Mouse (Mus musculus): ENCODE measurements around the gene Cd40. TPM values are rescaled to one million over a fixed set of nuclear protein-coding genes. Genes with fewer than 3 reads are reported as not detected.

The Cd40 gene
- polyA plus RNA-seq, 2 experiments: 7.4 to 9.7 TPM

- H3K4me3 ChIP-seq (replicated peaks; ENCODE audit: low read length): no peak within 1 kb of the TSS
- DNase-seq (ENCODE audit: low spot score): no peak
- 78% methylated on average over 2 of the region's 2 CpGs for WGBS
- no peaks in the 10 kb centered on the region for H3K9me3 ChIP-seq (ENCODE audit: control insufficient read depth, low read length)
- H3K9ac ChIP-seq (ENCODE audit: low read depth, low read length, severe bottlenecking): no peak within 1 kb of the TSS
- no peak within 1 kb of the TSS for H3K27ac ChIP-seq (replicated peaks; ENCODE audit: low read depth, low read length)
- no peak for TF ChIP-seq POLR2A (IDR thresholded peaks at IDR 0.05; ENCODE audit: borderline replicate concordance, extremely low read depth, insufficient read depth, insufficient read length)
- H3K36me3 ChIP-seq (ENCODE audit: control insufficient read depth, insufficient read depth, low read length): no peaks in the 10 kb centered on the region
- H3K4me1 ChIP-seq (ENCODE audit: control insufficient read depth, insufficient read depth, low read length): no peaks in the 10 kb centered on the region
- H3K4me2 ChIP-seq (replicated peaks; ENCODE audit: low read depth, low read length, severe bottlenecking): no peak within 1 kb of the TSS
- H3K27me3 ChIP-seq (ENCODE audit: control insufficient read depth, insufficient read depth, low read length): no peaks in the 10 kb centered on the region
- no peak for ATAC-seq (ENCODE audit: low FRiP score, low read depth)
Measured at GRCm38 (mm10) chr2:165090650-165091049, 35.2 kb downstream of the Cd40 start, which contains the start of gene 1700025C18Rik. 1700025C18Rik (minus strand) TSS chr2:165090750.

- no peak for TF ChIP-seq POLR2A (IDR thresholded peaks at IDR 0.05; ENCODE audit: borderline replicate concordance, extremely low read depth, insufficient read depth, insufficient read length)
Measured at GRCm38 (mm10) chr2:165091433-165091965, 36.1 kb downstream of the Cd40 start.

GRCm38 (mm10) chr2:165092393-165092792, 37.0 kb downstream of the Cd40 start:
- TF ChIP-seq POLR2A (IDR thresholded peaks at IDR 0.05; ENCODE audit: borderline replicate concordance, extremely low read depth, insufficient read depth, insufficient read length): no peak
- no peaks in the 10 kb centered on the region for H3K4me1 ChIP-seq (ENCODE audit: control insufficient read depth, insufficient read depth, low read length)
- H3K4me2 ChIP-seq (replicated peaks; ENCODE audit: low read depth, low read length, severe bottlenecking): no peak overlapping the region
- no peaks in the 10 kb centered on the region for H3K9me3 ChIP-seq (ENCODE audit: control insufficient read depth, low read length)
- H3K9ac ChIP-seq (ENCODE audit: low read depth, low read length, severe bottlenecking): no peak overlapping the region
- WGBS: 32% methylated on average over 7 of the region's 7 CpGs
- H3K27me3 ChIP-seq (ENCODE audit: control insufficient read depth, insufficient read depth, low read length): no peaks in the 10 kb centered on the region
- no peaks in the 10 kb centered on the region for H3K36me3 ChIP-seq (ENCODE audit: control insufficient read depth, insufficient read depth, low read length)
- H3K27ac ChIP-seq (replicated peaks; ENCODE audit: low read depth, low read length): no peak overlapping the region
- no peak overlapping the region for H3K4me3 ChIP-seq (replicated peaks; ENCODE audit: low read length)
- ATAC-seq (ENCODE audit: low FRiP score, low read depth) (no peak), DNase-seq (ENCODE audit: low spot score) (no peak)

More at GRCm38 (mm10) chr2:165091433-165091965, 36.1 kb downstream of the Cd40 start:
- Histone ChIP-seq H3K4me1 (ENCODE audit: control insufficient read depth, insufficient read depth, low read length) (no peaks in the 10 kb centered on the region), H3K27me3 (ENCODE audit: control insufficient read depth, insufficient read depth, low read length) (no peaks in the 10 kb centered on the region), H3K27ac (replicated peaks; ENCODE audit: low read depth, low read length) (no peak overlapping the region), H3K9ac (ENCODE audit: low read depth, low read length, severe bottlenecking) (no peak overlapping the region), H3K9me3 (ENCODE audit: control insufficient read depth, low read length) (no peaks in the 10 kb centered on the region), H3K36me3 (ENCODE audit: control insufficient read depth, insufficient read depth, low read length) (no peaks in the 10 kb centered on the region), H3K4me3 (replicated peaks; ENCODE audit: low read length) (no peak overlapping the region), H3K4me2 (replicated peaks; ENCODE audit: low read depth, low read length, severe bottlenecking) (no peak overlapping the region)
- 71% methylated on average over 8 of the region's 8 CpGs for WGBS
- DNase-seq (ENCODE audit: low spot score) (no peak), ATAC-seq (ENCODE audit: low FRiP score, low read depth) (no peak)

GRCm38 (mm10) chr2:165096367-165096766, 40.9 kb downstream of the Cd40 start:
- no peak for TF ChIP-seq POLR2A (IDR thresholded peaks at IDR 0.05; ENCODE audit: borderline replicate concordance, extremely low read depth, insufficient read depth, insufficient read length)
- Histone ChIP-seq H3K27ac (replicated peaks; ENCODE audit: low read depth, low read length) (no peak overlapping the region), H3K4me3 (replicated peaks; ENCODE audit: low read length) (no peak overlapping the region), H3K36me3 (ENCODE audit: control insufficient read depth, insufficient read depth, low read length) (no peaks in the 10 kb centered on the region), H3K9ac (ENCODE audit: low read depth, low read length, severe bottlenecking) (no peak overlapping the region), H3K9me3 (ENCODE audit: control insufficient read depth, low read length) (no peaks in the 10 kb centered on the region), H3K4me2 (replicated peaks; ENCODE audit: low read depth, low read length, severe bottlenecking) (no peak overlapping the region), H3K27me3 (ENCODE audit: control insufficient read depth, insufficient read depth, low read length) (peaks cover 1% of the 10 kb centered on the region; the same call in 1 of the 2 replicates), H3K4me1 (ENCODE audit: control insufficient read depth, insufficient read depth, low read length) (no peaks in the 10 kb centered on the region)
- ATAC-seq (ENCODE audit: low FRiP score, low read depth) (no peak), DNase-seq (ENCODE audit: low spot score) (no peak)
- 11% methylated on average over 10 of the region's 10 CpGs for WGBS

GRCm38 (mm10) chr2:165098861-165099260, 43.4 kb downstream of the Cd40 start:
- WGBS: 81% methylated on average over 3 of the region's 3 CpGs
- Histone ChIP-seq H3K9ac (ENCODE audit: low read depth, low read length, severe bottlenecking) (no peak overlapping the region), H3K27ac (replicated peaks; ENCODE audit: low read depth, low read length) (no peak overlapping the region), H3K27me3 (ENCODE audit: control insufficient read depth, insufficient read depth, low read length) (peaks cover 8% of the 10 kb centered on the region; the same call in 1 of the 2 replicates), H3K4me2 (replicated peaks; ENCODE audit: low read depth, low read length, severe bottlenecking) (no peak overlapping the region), H3K4me1 (ENCODE audit: control insufficient read depth, insufficient read depth, low read length) (no peaks in the 10 kb centered on the region), H3K4me3 (replicated peaks; ENCODE audit: low read length) (no peak overlapping the region), H3K9me3 (ENCODE audit: control insufficient read depth, low read length) (no peaks in the 10 kb centered on the region), H3K36me3 (ENCODE audit: control insufficient read depth, insufficient read depth, low read length) (no peaks in the 10 kb centered on the region)
- DNase-seq (ENCODE audit: low spot score) (no peak), ATAC-seq (ENCODE audit: low FRiP score, low read depth) (no peak)
- TF ChIP-seq POLR2A (IDR thresholded peaks at IDR 0.05; ENCODE audit: borderline replicate concordance, extremely low read depth, insufficient read depth, insufficient read length): no peak
